Mouse (Mus musculus): ENCODE data around the gene Clca1. TPM values are rescaled to one million over a fixed set of nuclear protein-coding genes. Genes with fewer than 3 reads are reported as not detected.

Clca1 gene
- polyA plus RNA-seq, 1 experiment from 2014 or later = not detected

DNA sequence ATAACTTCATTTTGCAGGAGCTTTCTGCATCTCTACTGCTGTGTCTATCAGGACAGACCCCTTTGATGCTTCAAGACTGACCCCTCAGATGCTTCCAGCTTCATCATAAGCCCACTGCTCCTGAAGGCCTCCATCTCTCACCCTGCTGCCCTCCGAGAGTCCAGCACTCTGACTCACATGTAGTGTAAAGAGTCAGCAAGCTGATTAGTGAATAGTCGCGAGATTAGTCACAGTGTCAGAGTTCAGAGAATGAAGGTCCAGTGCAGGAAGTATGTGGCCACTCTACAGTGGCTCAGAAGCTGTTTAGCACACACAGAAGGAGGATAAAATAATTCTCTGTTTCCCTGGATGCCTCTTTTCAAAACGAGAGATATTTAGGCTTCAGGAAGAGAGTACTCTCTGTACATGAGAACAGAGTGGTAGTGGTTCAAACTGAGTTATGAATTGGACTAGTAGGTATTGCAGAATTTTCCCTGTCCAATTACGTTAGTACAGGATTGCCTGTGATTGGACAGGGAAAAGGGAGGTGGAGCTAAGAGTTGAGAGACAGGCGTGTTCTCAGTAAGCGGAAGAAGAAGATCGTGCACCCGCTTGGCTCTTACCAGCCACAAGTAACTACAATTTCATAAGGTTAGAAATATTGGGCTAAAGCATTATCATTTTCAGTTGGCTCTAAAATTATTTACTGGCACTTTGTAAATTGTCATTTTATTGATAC, 60.9 kb downstream of the Clca1 start:
- Histone ChIP-seq H3K27me3 (replicated peaks; ENCODE audit: control insufficient read depth, insufficient read depth, low read length) (no peaks in the 10 kb centered on the region), H3K9me3 (ENCODE audit: control insufficient read depth, low read length) (no peaks in the 10 kb centered on the region), H3K27ac (ENCODE audit: low read length) (no peak overlapping the region), H3K4me2 (ENCODE audit: low read length) (no peak overlapping the region), H3K36me3 (ENCODE audit: control insufficient read depth, insufficient read depth) (no peaks in the 10 kb centered on the region), H3K4me3 (replicated peaks; ENCODE audit: low read length) (no peak overlapping the region), H3K9ac (replicated peaks; ENCODE audit: low read depth, low read length) (no peak overlapping the region), H3K4me1 (replicated peaks; ENCODE audit: control insufficient read depth, insufficient read depth, low read length) (no peaks in the 10 kb centered on the region)
- no peak for ATAC-seq
- 85% methylated on average over 9 of the region's 9 CpGs for WGBS

DNA sequence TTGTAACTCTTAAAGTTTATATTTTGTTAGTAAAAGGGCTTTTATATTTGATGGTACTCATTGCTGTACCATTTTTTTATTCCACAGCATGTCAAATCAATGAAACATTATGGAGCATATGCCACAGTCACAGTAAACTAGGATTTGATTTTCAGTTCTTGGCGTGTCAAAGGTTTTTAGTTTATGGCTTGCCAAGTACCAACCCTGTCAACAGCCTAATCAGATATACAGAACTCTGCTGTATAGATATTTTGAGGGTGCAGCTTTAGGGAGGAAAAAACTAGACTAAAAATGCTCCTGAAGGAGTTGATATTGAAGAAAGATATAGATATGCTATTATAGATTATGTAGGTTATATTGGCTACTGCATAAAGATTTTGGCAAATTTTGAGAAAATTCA, 62.8 kb downstream of the Clca1 start:
- Histone ChIP-seq H3K9ac (replicated peaks; ENCODE audit: low read depth, low read length) (no peak overlapping the region), H3K4me2 (ENCODE audit: low read length) (no peak overlapping the region), H3K36me3 (ENCODE audit: control insufficient read depth, insufficient read depth) (no peaks in the 10 kb centered on the region), H3K4me1 (replicated peaks; ENCODE audit: control insufficient read depth, insufficient read depth, low read length) (no peaks in the 10 kb centered on the region), H3K27ac (ENCODE audit: low read length) (no peak overlapping the region), H3K27me3 (replicated peaks; ENCODE audit: control insufficient read depth, insufficient read depth, low read length) (no peaks in the 10 kb centered on the region), H3K9me3 (ENCODE audit: control insufficient read depth, low read length) (no peaks in the 10 kb centered on the region), H3K4me3 (replicated peaks; ENCODE audit: low read length) (no peak overlapping the region)
- peak; percentile 82 for ATAC-seq
- 78% methylated on average over 1 of the region's 1 CpGs for WGBS

GRCm38 (mm10) chr3:144966074-144966473, 66.5 kb downstream of the Clca1 start:
- no peaks in the 10 kb centered on the region for H3K27me3 ChIP-seq (replicated peaks; ENCODE audit: control insufficient read depth, insufficient read depth, low read length)
- H3K9ac ChIP-seq (replicated peaks; ENCODE audit: low read depth, low read length) = no peak overlapping the region
- no peaks in the 10 kb centered on the region for H3K36me3 ChIP-seq (ENCODE audit: control insufficient read depth, insufficient read depth)
- H3K27ac ChIP-seq (ENCODE audit: low read length) = no peak overlapping the region
- H3K4me2 ChIP-seq (ENCODE audit: low read length) = no peak overlapping the region
- H3K4me3 ChIP-seq (replicated peaks; ENCODE audit: low read length) = no peak overlapping the region
- no peak for ATAC-seq
- no peaks in the 10 kb centered on the region for H3K9me3 ChIP-seq (ENCODE audit: control insufficient read depth, low read length)
- WGBS = 69% methylated on average over 4 of the region's 4 CpGs
- no peaks in the 10 kb centered on the region for H3K4me1 ChIP-seq (replicated peaks; ENCODE audit: control insufficient read depth, insufficient read depth, low read length)

Other genes with a start within 250 kb of the Clca1 start
- not detected in 2 replicates for gene Clca3a2, start 213.3 kb downstream of the Clca1 start, polyA plus RNA-seq (2015; fragmentation: Nextera tagmentation; extraction: Ambion mirVana)
- gene Clca3b, start 183.4 kb downstream of the Clca1 start, polyA plus RNA-seq (2015; fragmentation: Nextera tagmentation; extraction: Ambion mirVana) = not detected in 2 replicates
- gene Clca4b, start 100.2 kb downstream of the Clca1 start, polyA plus RNA-seq (2015; fragmentation: Nextera tagmentation; extraction: Ambion mirVana) = not detected in 2 replicates
- not detected in 2 replicates for gene Clca4a, start 57.7 kb downstream of the Clca1 start, polyA plus RNA-seq (2015; fragmentation: Nextera tagmentation; extraction: Ambion mirVana)
- gene Clca2, start 66.7 kb upstream of the Clca1 start, polyA plus RNA-seq (2015; fragmentation: Nextera tagmentation; extraction: Ambion mirVana) = 0.05 and 0.06 TPM in 2 replicates
- 15.0 and 17.0 TPM in 2 replicates for gene Odf2l, start 85.8 kb upstream of the Clca1 start, polyA plus RNA-seq (2015; fragmentation: Nextera tagmentation; extraction: Ambion mirVana)